Mouse (Mus musculus): ENCODE results near the gene Cdk15.

DNA sequence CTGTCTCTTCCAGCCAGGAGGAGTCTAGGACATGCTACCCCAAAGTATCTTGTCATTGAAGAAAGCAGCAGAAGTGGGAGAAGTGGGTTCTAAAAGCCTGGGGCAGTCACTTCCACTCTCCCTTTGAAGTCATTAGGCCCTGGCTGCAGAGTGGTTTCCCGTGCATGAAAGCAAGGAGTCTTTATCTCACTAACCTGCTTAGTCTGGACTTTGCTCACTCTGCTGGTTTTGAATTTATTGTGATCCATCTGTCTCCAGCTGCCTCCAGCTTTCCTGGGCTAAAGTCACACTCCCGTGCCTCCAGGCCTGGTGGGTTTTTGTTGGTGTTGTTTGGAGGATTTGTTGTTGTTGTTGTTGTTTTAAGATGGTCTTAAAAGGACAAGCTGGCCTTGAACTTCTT, 139.3 kb downstream of the Cdk15 start:
- no peak for TF ChIP-seq CTCF (IDR thresholded peaks at IDR 0.05; ENCODE audit: low read depth, low read length)
- TF ChIP-seq POLR2A (IDR thresholded peaks at IDR 0.05; ENCODE audit: extremely low read depth, insufficient read depth, low read length) = no peak
